Mouse (Mus musculus) thymus, adult 2 months (tissue): Measurements from ENCODE around the gene Mapk11. TPM values are rescaled to one million over a fixed set of nuclear protein-coding genes. Genes with fewer than 3 reads are reported as not detected.

Experiments
- DNase-seq: peaks from one replicate; pipeline ENCODE4 v3.0.0; 2021
- H3K27ac ChIP-seq: fragments of 200-500 bp; 2 replicates; pipeline ENCODE4 v1.5.1; 2012; ENCODE audit warnings: low read length, control low read depth; ENCODE audit not compliant: control insufficient read depth, insufficient read depth
- H3K27me3 ChIP-seq: fragments of 200-500 bp; 2 replicates; pipeline ENCODE4 v1.6.1; 2012; ENCODE audit warnings: mild to moderate bottlenecking, low read length, moderate library complexity, mixed read lengths; ENCODE audit not compliant: control insufficient read depth, insufficient read depth
- H3K36me3 ChIP-seq: fragments of 200-500 bp; 2 replicates; pipeline ENCODE4 v1.6.1; 2012; ENCODE audit warnings: mild to moderate bottlenecking, low read length, moderate library complexity; ENCODE audit not compliant: control insufficient read depth, insufficient read depth
- H3K4me1 ChIP-seq: fragments of 200-500 bp; replicated peaks from 2 replicates; pipeline ENCODE4 v1.6.1; 2012; ENCODE audit warnings: low read length; ENCODE audit not compliant: control insufficient read depth, insufficient read depth
- H3K4me3 ChIP-seq: fragments of 200-500 bp; 2 replicates; pipeline ENCODE4 v1.5.1; 2012; ENCODE audit warnings: mild to moderate bottlenecking, low read length, control low read depth, moderate library complexity; ENCODE audit not compliant: control insufficient read depth, insufficient read depth
- CTCF ChIP-seq: fragments of 200-500 bp; IDR thresholded peaks from 2 replicates; pipeline ENCODE4 v1.5.1; 2012; ENCODE audit warnings: mild to moderate bottlenecking, control low read depth, low read length, moderate library complexity, borderline replicate concordance; ENCODE audit not compliant: control insufficient read depth, poor library complexity, insufficient read depth; ENCODE audit errors: extremely low read depth
- POLR2A ChIP-seq: fragments of 200-500 bp; IDR thresholded peaks from 2 replicates; pipeline ENCODE4 v1.6.1; 2012; ENCODE audit warnings: mild to moderate bottlenecking, low read length, control low read depth, moderate library complexity; ENCODE audit not compliant: control insufficient read depth, poor library complexity, insufficient read depth; ENCODE audit errors: extremely low read depth
- WGBS: fragments of 180-500 bp; shearing (Covaris S2); methylation state at CpG from one replicate; pipeline ENCODE4 v1.1.7; 2018; 5-methylcytosine and 5-hydroxymethylcytosine counted together
- polyA plus RNA-seq: library from polyadenylated mRNA; depleted of rRNA; stranded (reverse); fragments of >200 nt; gene quantifications from 2 replicates; pipeline ENCODE4 v1.2.3, GENCODE M21; 2012

The Mapk11 gene
- polyA plus RNA-seq, 1 experiment: 28.6 TPM

DNA sequence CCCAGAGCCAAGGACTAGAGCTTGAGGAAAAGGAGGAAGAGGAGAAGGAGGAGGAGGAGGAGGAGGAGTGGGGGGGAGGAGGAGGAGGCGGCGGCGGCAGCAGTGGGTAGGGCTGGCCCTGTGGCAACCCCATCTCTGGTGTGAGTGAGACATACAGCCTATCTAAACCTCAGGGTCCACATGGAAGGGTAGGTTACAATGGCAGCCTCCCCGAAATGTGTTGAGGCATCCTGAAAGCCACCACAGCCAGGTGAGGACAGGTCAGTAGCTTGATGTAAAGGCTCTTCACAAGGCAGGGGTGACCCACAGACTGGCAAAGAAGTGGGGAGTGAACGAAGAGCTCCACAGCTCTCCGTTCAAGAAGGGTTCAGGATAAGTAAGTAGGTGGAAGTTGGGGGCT is 10.9 kb downstream of the Mapk11 start:
- Histone ChIP-seq H3K4me3 (no peak overlapping the region), H3K27ac (no peak overlapping the region), H3K4me1 (0 out of 2 replicates have a peak, but pooled peaks cover 5% of the 10 kb centered on the region), H3K27me3 (peaks cover 16% of the 10 kb centered on the region; the same call in 1 of the 2 replicates), H3K36me3 (no peaks in the 10 kb centered on the region)
- 88% methylated on average over 6 of the region's 6 CpGs for WGBS
- no peak for TF ChIP-seq POLR2A
- no peak for TF ChIP-seq CTCF
- DNase-seq: no peak

DNA sequence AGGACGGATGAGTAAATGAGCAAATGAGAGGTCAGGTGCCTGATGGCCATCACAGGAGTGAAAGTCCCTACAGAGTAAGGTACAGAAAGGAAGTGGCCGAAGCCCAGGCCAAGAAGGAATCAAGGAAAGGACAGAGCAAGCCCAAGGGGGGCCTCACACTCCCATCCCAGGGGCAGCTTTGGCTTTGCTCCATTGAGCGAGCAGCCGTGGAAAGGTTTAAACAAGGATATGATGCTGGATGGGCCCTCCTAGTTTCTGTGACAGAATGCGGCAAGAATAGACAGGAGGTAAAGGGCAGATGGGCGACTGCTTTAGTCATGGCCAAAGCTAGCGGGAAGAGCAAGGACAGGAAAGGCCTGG is 11.4 kb downstream of the Mapk11 start:
- no peak overlapping the region for H3K27ac ChIP-seq
- H3K4me1 ChIP-seq: 0 out of 2 replicates have a peak, but pooled peaks cover 5% of the 10 kb centered on the region
- no peak overlapping the region for H3K4me3 ChIP-seq
- DNase-seq: no peak
- 95% methylated on average over 7 of the region's 7 CpGs for WGBS
- peaks cover 16% of the 10 kb centered on the region; the same call in 1 of the 2 replicates for H3K27me3 ChIP-seq
- H3K36me3 ChIP-seq: no peaks in the 10 kb centered on the region
- TF ChIP-seq POLR2A (no peak), CTCF (no peak)

DNA sequence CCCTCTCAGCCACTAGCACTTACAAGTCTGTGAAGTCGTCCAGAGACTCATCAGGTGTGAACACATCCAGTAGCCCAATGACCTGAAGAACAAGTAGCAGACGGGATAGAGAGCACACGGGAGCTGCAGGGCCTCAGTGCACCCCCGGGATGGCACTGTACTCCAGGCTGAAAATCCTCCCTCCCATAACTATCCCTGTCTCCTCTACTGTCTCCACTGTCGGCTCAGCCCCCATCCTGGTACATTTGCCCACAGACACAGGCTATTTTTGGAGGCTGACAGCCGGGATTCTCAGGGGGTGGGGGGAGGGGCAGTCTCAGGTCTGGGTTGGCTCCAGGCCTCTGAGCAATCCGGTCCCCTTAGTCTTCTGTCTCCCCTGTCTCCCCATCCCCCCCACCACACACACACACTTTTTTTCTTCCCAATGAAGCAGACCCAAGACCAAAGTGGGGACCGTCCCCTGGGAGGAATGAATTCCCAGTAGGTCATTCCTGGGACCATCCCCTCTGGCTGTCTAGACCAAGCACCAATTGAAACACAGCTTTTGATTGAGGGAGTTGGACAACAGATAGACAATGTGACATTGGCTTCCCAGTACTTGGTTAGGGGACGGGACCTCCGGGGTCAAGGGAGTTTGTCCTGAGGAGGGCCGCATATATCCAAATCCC is 11.9 kb downstream of the Mapk11 start:
- WGBS: 85% methylated on average over 11 of the region's 11 CpGs
- Histone ChIP-seq H3K27ac (no peak overlapping the region), H3K36me3 (no peaks in the 10 kb centered on the region), H3K4me3 (no peak overlapping the region), H3K4me1 (0 out of 2 replicates have a peak, but pooled peaks cover 5% of the 10 kb centered on the region), H3K27me3 (peaks cover 16% of the 10 kb centered on the region; the same call in 1 of the 2 replicates)
- no peak for DNase-seq
- TF ChIP-seq POLR2A (no peak), CTCF (no peak)

DNA sequence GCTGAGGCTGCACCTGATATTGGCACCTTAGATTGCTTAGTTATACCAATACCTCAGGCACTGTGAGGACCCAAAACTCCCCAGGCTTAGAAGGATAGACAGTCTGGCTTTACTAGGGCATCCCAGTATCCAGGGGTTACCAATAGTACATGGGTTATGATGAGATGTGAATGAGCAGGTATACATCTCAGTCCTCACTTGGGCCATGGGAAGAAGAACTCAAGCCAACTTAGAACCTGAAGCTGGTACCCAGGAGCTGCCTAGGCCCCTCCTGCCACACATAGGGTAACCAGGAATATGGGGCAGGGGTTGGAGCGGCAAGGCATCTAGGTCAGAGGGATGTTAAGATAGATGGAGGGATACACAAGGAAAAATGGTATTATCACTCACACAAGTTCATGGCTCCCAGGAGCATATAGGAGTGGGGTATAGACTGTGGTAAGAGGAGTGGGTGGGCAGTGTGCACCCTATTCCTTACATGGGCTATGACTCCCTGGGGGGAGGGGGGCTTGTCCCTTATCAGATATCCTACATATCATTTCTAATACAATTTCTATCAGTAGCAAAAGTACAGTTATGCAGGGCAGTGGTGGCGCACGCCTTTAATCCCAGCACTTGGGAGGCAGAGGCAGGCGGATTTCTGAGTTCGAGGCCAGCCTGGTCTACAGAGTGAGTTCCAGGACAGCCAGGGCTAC is 12.8 kb downstream of the Mapk11 start:
- Histone ChIP-seq H3K4me3 (no peak overlapping the region), H3K27ac (no peak overlapping the region), H3K4me1 (peaks cover 8% of the 10 kb centered on the region), H3K27me3 (peaks cover 16% of the 10 kb centered on the region; the same call in 1 of the 2 replicates), H3K36me3 (no peaks in the 10 kb centered on the region)
- no peak for TF ChIP-seq CTCF
- TF ChIP-seq POLR2A: no peak
- 97% methylated on average over 5 of the region's 5 CpGs for WGBS
- DNase-seq: no peak

DNA sequence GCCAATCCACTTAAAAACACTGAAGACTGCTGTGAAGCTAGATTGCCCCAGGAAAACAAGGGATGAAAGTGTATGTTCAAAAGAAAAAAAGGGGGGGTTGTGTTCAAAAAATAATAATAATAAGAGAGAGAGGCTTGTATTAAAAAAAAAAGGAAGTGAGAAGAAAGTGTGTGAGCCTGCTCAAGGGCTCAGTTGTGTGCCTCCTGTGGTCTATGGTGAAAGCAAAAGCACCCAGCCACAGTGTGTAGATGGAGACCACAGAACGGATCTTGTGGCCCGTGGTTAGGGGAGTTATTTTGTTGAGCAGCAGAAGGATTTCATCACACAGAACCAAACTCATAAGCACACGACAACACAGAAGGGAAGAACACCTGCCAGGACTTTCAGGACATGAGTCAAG is 18.1 kb downstream of the Mapk11 start:
- Histone ChIP-seq H3K27me3 (no peaks in the 10 kb centered on the region), H3K4me3 (no peak overlapping the region), H3K27ac (no peak overlapping the region), H3K36me3 (no peaks in the 10 kb centered on the region), H3K4me1 (peaks cover 29% of the 10 kb centered on the region)
- no peak for TF ChIP-seq POLR2A
- DNase-seq: peak; percentile 58
- WGBS: 5% methylated on average over 3 of the region's 3 CpGs

DNA sequence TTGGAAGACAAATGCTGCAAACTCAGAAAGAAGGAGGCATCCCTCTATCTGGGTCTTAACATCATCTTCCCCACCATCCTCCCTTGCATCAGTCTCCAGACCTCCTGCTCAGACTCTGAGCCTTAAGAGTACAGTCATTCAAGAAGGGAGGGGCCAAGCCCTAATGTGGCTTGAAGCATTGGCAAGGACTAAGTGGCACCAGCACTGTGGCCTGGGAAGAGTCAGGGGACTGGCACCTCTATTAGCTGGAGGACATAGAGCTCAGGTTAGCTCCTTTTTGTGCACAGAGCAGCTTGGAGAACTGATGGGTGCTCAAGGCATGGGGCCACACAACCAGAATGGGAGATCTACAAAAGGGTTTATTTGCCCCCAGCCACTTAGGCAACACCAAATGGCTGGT is 19.2 kb downstream of the Mapk11 start:
- TF ChIP-seq POLR2A (no peak), CTCF (no peak)
- peaks cover 29% of the 10 kb centered on the region for H3K4me1 ChIP-seq
- H3K36me3 ChIP-seq: no peaks in the 10 kb centered on the region

More for the DNA sequence above, 19.2 kb downstream of the Mapk11 start:
- no peak overlapping the region for H3K4me3 ChIP-seq
- H3K27ac ChIP-seq: no peak overlapping the region
- no peaks in the 10 kb centered on the region for H3K27me3 ChIP-seq
- DNase-seq: no peak
